Mouse (Mus musculus) heart, adult 2 months (tissue): ENCODE data around the gene Sirt2. TPM values are rescaled to one million over a fixed set of nuclear protein-coding genes. Genes with fewer than 3 reads are reported as not detected.

ENCODE experiments used
- DNase-seq, 2 experiments: peaks; one replicate each; pipeline ENCODE4 v3.0.0; 2021
- H3K27ac ChIP-seq: fragments of 200-600 bp; 2 replicates; pipeline ENCODE4 v1.8.1; 2022
- H3K27me3 ChIP-seq: fragments of 200-500 bp; 2 replicates; pipeline ENCODE4 v1.6.1; 2012; ENCODE audit warnings: mild to moderate bottlenecking, low read length, inconsistent platforms, mixed read lengths; ENCODE audit not compliant: control insufficient read depth, insufficient read depth
- H3K36me3 ChIP-seq: fragments of 200-500 bp; 2 replicates; pipeline ENCODE4 v1.6.1; 2012; ENCODE audit warnings: low read length, inconsistent platforms; ENCODE audit not compliant: control insufficient read depth, insufficient read depth
- H3K4me1 ChIP-seq: fragments of 200-500 bp; 2 replicates; pipeline ENCODE4 v1.6.1; 2011; ENCODE audit warnings: low read length; ENCODE audit not compliant: control insufficient read depth, insufficient read depth
- H3K4me3 ChIP-seq: fragments of 200-600 bp; 2 replicates; pipeline ENCODE4 v1.8.1; 2022
- H3K79me2 ChIP-seq: fragments of 200-500 bp; replicated peaks from 2 replicates; pipeline ENCODE4 v1.6.1; 2012; ENCODE audit warnings: mild to moderate bottlenecking, inconsistent platforms, low read length, moderate library complexity, mixed read lengths; ENCODE audit not compliant: control insufficient read depth, insufficient read depth
- H3K9ac ChIP-seq: fragments of 200-500 bp; 2 replicates; pipeline ENCODE4 v1.6.1; 2012; ENCODE audit warnings: low read depth, mild to moderate bottlenecking, control low read depth, inconsistent platforms, low read length, mixed read lengths
- CTCF ChIP-seq: fragments of 200-600 bp; IDR thresholded peaks from 2 replicates; pipeline ENCODE4 v1.8.1; 2022; ENCODE audit warnings: antibody characterized with exemption, mild to moderate bottlenecking, moderate library complexity
- EP300 ChIP-seq: fragments of 200-500 bp; IDR thresholded peaks from 2 replicates; pipeline ENCODE4 v1.6.1; 2011; ENCODE audit warnings: low read depth, low read length, control low read depth; ENCODE audit not compliant: insufficient read depth
- POLR2A ChIP-seq: fragments of 200-500 bp; IDR thresholded peaks from 2 replicates; pipeline ENCODE4 v1.6.1; 2011; ENCODE audit warnings: mild to moderate bottlenecking, low read depth, low read length, control low read depth; ENCODE audit not compliant: insufficient read depth
- WGBS: fragments of 180-500 bp; shearing (Covaris S2); methylation state at CpG from one replicate; pipeline ENCODE4 v1.1.7; 2018; 5-methylcytosine and 5-hydroxymethylcytosine counted together
- intact Hi-C: fragments of 180-260 bp; cut with DNase I; formaldehyde crosslinking; loops from one replicate; pipeline ENCODE4 v1.15.1; 2025
- polyA plus RNA-seq: library from polyadenylated mRNA; depleted of rRNA; stranded (reverse); fragments of >200 nt; gene quantifications from 2 replicates; pipeline ENCODE4 v1.2.3, GENCODE M21; 2012
- total RNA-seq, 2 experiments: library from RNA; stranded (reverse); gene quantifications; 2 replicates each; pipeline ENCODE4 v1.2.3; 2021

Gene Sirt2
- total and polyA plus RNA-seq, 3 experiments: 78.8 to 92.3 (median 82.9) TPM

- intact Hi-C loops: no loop called here
- Histone ChIP-seq H3K36me3 (no peaks in the 10 kb centered on the region), H3K4me1 (peaks cover 12% of the 10 kb centered on the region), H3K4me3 (no peak overlapping the region), H3K27ac (peak overlapping the region; percentile 94), H3K27me3 (no peaks in the 10 kb centered on the region), H3K9ac (no peak overlapping the region), H3K79me2 (no peaks in the 10 kb centered on the region)
- 27% methylated on average over 10 of the region's 10 CpGs for WGBS
- TF ChIP-seq EP300 (no peak), CTCF (peak; percentile 48), POLR2A (no peak)
- peak in 1 of 2 experiments; percentile 58 for DNase-seq
These were observed 35.6 kb downstream of the Sirt2 start for GRCm38 (mm10) chr7:28801901-28802670.

GRCm38 (mm10) chr7:28802846-28803588 lies 36.5 kb downstream of the Sirt2 start:
- Histone ChIP-seq H3K9ac (no peak overlapping the region), H3K27me3 (no peaks in the 10 kb centered on the region), H3K4me3 (no peak overlapping the region), H3K27ac (peak overlapping the region; percentile 94), H3K79me2 (no peaks in the 10 kb centered on the region), H3K36me3 (no peaks in the 10 kb centered on the region), H3K4me1 (peaks cover 14% of the 10 kb centered on the region)
- TF ChIP-seq EP300 (peak; percentile 39; the same call in 1 of the 2 replicates), CTCF (no peak)
- intact Hi-C loops: no loop called here
- WGBS: 17% methylated on average over 10 of the region's 10 CpGs
- peak in 1 of 2 experiments; percentile 65 for DNase-seq

- no peak for DNase-seq
- Histone ChIP-seq H3K36me3 (no peaks in the 10 kb centered on the region), H3K4me1 (peaks cover 16% of the 10 kb centered on the region), H3K9ac (no peak overlapping the region), H3K79me2 (no peaks in the 10 kb centered on the region), H3K4me3 (no peak overlapping the region), H3K27me3 (no peaks in the 10 kb centered on the region), H3K27ac (peak overlapping the region; percentile 94)
- WGBS: 49% methylated on average over 4 of the region's 4 CpGs
- intact Hi-C loops: no loop called here
- no peak for TF ChIP-seq EP300
- TF ChIP-seq CTCF: no peak
- TF ChIP-seq POLR2A: no peak
These were observed 37.2 kb downstream of the Sirt2 start for GRCm38 (mm10) chr7:28803756-28804155.

DNA sequence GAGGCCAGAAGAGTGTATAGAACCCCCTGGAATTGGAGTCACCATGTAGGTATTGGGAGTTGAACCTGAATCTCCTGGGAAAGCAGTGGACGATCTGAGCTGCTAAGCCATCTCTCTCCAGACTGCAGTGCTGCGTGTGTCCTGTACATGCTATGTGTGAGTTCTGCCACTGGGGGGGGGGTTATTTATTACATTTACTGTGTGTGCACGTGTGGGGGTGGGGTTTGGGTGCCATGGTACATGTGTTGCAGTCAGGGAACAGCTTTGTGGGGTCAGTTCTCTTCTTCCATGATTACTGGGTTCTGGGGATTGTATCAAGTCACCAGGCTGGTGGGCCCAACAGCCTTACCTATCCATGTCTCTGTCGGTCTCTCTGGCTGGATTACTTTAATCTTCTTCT lies 40.3 kb downstream of the Sirt2 start:
- Histone ChIP-seq H3K9ac (no peak overlapping the region), H3K79me2 (no peaks in the 10 kb centered on the region), H3K27ac (peak overlapping the region; percentile 15; the same call in 1 of the 2 replicates), H3K4me1 (peaks cover 16% of the 10 kb centered on the region), H3K27me3 (no peaks in the 10 kb centered on the region), H3K36me3 (peaks cover under 1% of the 10 kb centered on the region; the same call in 1 of the 2 replicates), H3K4me3 (no peak overlapping the region)
- no peak for DNase-seq
- 50% methylated on average over 4 of the region's 4 CpGs for WGBS
- TF ChIP-seq POLR2A (no peak), CTCF (peak; percentile 20; the same call in 1 of the 2 replicates), EP300 (no peak)
- intact Hi-C loops: no loop called here

GRCm38 (mm10) chr7:28807641-28808220 lies 41.2 kb downstream of the Sirt2 start:
- WGBS: 23% methylated on average over 6 of the region's 8 CpGs
- peak in 1 of 2 experiments; percentile 63 for DNase-seq
- intact Hi-C loops: no loop called here

More at GRCm38 (mm10) chr7:28807641-28808220, 41.2 kb downstream of the Sirt2 start:
- TF ChIP-seq EP300 (0 out of 2 replicates have a peak, but pooled peaks have one; percentile 12), CTCF (no peak), POLR2A (peak; percentile 41; the same call in 1 of the 2 replicates)
- Histone ChIP-seq H3K27me3 (no peaks in the 10 kb centered on the region), H3K36me3 (peaks cover 5% of the 10 kb centered on the region), H3K4me3 (peak overlapping the region; percentile 93), H3K27ac (peak overlapping the region; percentile 99), H3K9ac (peak overlapping the region; percentile 94), H3K4me1 (peaks cover 13% of the 10 kb centered on the region), H3K79me2 (no peaks in the 10 kb centered on the region)
